Mouse (Mus musculus) spleen, postnatal 14 days (tissue): ENCODE data around the gene Heyl.
"Not testable (repeated sequence)": the region's sequence is repeated elsewhere in the genome, so short reads cannot be mapped to it uniquely, and the experiment has no call there.

Experiments used
- DNase-seq, 2 experiments: peaks; one replicate each; pipeline ENCODE4 v3.0.0; 2021 to 2022; ENCODE audit warnings: low spot score in 2 of 2

The Heyl gene

GRCm38 (mm10) chr4:123232841-123233240 is 515 bp upstream of the Heyl start:
- no peak for DNase-seq

GRCm38 (mm10) chr4:123235835-123236430 is 2.6 kb downstream of the Heyl start:
- no peak for DNase-seq

- no peak for DNase-seq
Measured at GRCm38 (mm10) chr4:123236431-123237031, 3.2 kb downstream of the Heyl start.

GRCm38 (mm10) chr4:123237386-123238266 is 4.3 kb downstream of the Heyl start:
- DNase-seq: no peak

- no peak for DNase-seq
Measured at GRCm38 (mm10) chr4:123239361-123240203, 6.2 kb downstream of the Heyl start.

GRCm38 (mm10) chr4:123246221-123246620 is 12.9 kb downstream of the Heyl start:
- DNase-seq: no peak

GRCm38 (mm10) chr4:123246651-123247050 is 13.3 kb downstream of the Heyl start:
- DNase-seq: no peak

GRCm38 (mm10) chr4:123247147-123247880 is 14.0 kb downstream of the Heyl start:
- DNase-seq: no peak

GRCm38 (mm10) chr4:123248971-123249567 is 15.7 kb downstream of the Heyl start:
- DNase-seq: no peak

GRCm38 (mm10) chr4:123252214-123252613 is 18.9 kb downstream of the Heyl start:
- no peak for DNase-seq

- DNase-seq: no peak
Measured at GRCm38 (mm10) chr4:123254617-123255016, 21.3 kb downstream of the Heyl start.

- DNase-seq: no peak
Measured at GRCm38 (mm10) chr4:123260071-123260746, 26.9 kb downstream of the Heyl start.

- no peak for DNase-seq
Measured at GRCm38 (mm10) chr4:123261721-123262401, 28.5 kb downstream of the Heyl start, which contains the start of gene Pabpc4. Gene Pabpc4, plus strand, starts transcription at chr4:123262351.

GRCm38 (mm10) chr4:123271063-123271462 is 37.7 kb downstream of the Heyl start:
- DNase-seq: no peak

- no peak for DNase-seq
Measured at GRCm38 (mm10) chr4:123280117-123280516, 46.8 kb downstream of the Heyl start.

- peak; percentile 87 to 93 for DNase-seq
Measured at GRCm38 (mm10) chr4:123282500-123282899, 49.1 kb downstream of the Heyl start.

GRCm38 (mm10) chr4:123282915-123283674 is 49.7 kb downstream of the Heyl start:
- DNase-seq: not testable (repeated sequence)

- DNase-seq: not testable (repeated sequence)
Measured at GRCm38 (mm10) chr4:123283675-123284064, 50.3 kb downstream of the Heyl start.
